Mouse (Mus musculus) heart, adult 2 months (tissue): ENCODE results near the gene Igsf11.

ENCODE experiments used
- CTCF ChIP-seq: fragments of 200-600 bp; IDR thresholded peaks from 2 replicates; pipeline ENCODE4 v1.8.1; 2022; ENCODE audit warnings: antibody characterized with exemption, mild to moderate bottlenecking, moderate library complexity
- EP300 ChIP-seq: fragments of 200-500 bp; IDR thresholded peaks from 2 replicates; pipeline ENCODE4 v1.6.1; 2011; ENCODE audit warnings: low read depth, low read length, control low read depth; ENCODE audit not compliant: insufficient read depth
- POLR2A ChIP-seq: fragments of 200-500 bp; IDR thresholded peaks from 2 replicates; pipeline ENCODE4 v1.6.1; 2011; ENCODE audit warnings: mild to moderate bottlenecking, low read depth, low read length, control low read depth; ENCODE audit not compliant: insufficient read depth

DNA sequence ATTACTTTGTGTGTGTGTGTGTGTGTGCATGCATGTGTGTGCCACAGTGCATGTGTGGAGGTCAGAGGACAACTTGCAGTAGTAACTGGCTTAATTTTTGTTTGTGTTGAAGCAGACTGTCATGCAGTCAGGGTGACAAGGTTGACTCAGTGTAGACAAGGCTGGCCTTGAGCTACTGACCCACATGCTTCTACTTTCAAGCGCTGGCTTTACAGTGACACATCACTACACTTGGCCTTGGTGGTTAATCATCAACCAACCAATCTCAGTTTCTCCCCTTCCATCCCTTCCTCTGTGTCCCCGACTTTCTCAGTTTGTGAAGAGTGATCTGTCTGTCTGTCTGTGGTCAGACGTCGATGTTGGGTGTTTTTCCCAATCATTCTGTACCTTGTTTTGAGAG, 23.0 kb downstream of the Igsf11 start:
- TF ChIP-seq EP300 (no peak), CTCF (no peak), POLR2A (no peak)
